Mouse (Mus musculus) cerebellum, postnatal 36 days (tissue): ENCODE measurements around the gene Olfr97.
A peak's percentile ranks its signal among the peaks of the same experiment; 100 is the strongest.

Source experiments
- DNase-seq, 2 experiments: peaks; one replicate each; pipeline ENCODE4 v3.0.0; 2021 to 2022; ENCODE audit warnings: mixed read lengths in 2 of 2

Gene Olfr97

GRCm38 (mm10) chr17:37194782-37195181, 42.3 kb downstream of the Olfr97 start:
- DNase-seq: no peak

DNA sequence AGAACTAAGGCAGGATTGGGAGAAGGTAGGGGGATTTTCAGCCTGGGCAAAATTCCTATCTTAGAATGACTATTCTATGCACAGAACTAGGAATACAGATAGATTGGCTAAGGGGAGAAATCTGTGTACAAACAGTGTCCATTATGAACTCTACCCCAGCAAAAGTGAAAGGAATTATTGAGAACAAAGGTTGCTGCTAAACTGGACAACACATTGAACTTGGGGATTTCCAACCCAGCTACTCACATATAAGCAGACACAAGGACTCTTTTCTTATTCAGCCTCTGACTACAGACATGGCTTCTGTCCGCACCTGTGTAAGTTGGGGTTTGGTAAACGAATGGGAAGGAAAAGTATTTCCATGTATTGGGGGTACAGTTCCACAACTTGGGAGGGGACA, 43.5 kb downstream of the Olfr97 start, which contains the start of gene Ubd:
Gene Ubd (plus strand): TSS at position 237 of the 400 bp plus-strand sequence.
- no peak for DNase-seq

GRCm38 (mm10) chr17:37193032-37193431, 44.1 kb downstream of the Olfr97 start:
- DNase-seq: no peak

DNA sequence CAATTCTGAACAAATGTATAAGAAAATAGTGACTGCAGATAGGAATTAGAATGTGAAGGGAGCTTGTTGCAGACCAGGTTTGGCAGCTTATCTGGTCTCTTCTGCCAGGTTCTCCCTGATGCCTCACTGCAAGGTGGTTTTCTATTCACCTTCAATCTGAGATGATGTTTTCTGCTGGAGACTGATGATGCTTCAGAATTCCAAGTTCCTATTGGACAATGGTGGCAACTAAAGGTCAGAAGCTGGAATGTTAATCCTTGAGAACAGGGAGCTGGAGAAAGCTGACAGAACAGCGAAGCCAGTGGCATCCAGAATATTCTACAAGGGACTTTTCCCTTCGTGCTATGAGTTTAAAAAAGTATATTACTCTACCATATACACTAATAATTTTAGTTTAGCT, 46.4 kb downstream of the Olfr97 start:
- peak in 1 of 2 experiments; percentile 36 for DNase-seq

GRCm38 (mm10) chr17:37185474-37185873, 51.7 kb downstream of the Olfr97 start:
- no peak for DNase-seq
